Mouse (Mus musculus) layer of hippocampus, adult 11-12 months (tissue): Measurements from ENCODE around the gene Lima1.

ENCODE experiments used
- DNase-seq: peaks from one replicate; pipeline ENCODE4 v3.0.0; 2022; ENCODE audit warnings: low spot score

Gene Lima1

GRCm38 (mm10) chr15:99735631-99736030 is 139.6 kb downstream of the Lima1 start:
- DNase-seq, result peak; percentile 100

GRCm38 (mm10) chr15:99733186-99733585 is 142.1 kb downstream of the Lima1 start:
- DNase-seq, result no peak

- DNase-seq, result no peak
Measured at GRCm38 (mm10) chr15:99731678-99732077, 143.6 kb downstream of the Lima1 start.

GRCm38 (mm10) chr15:99731167-99731566 is 144.1 kb downstream of the Lima1 start:
- no peak for DNase-seq

GRCm38 (mm10) chr15:99729056-99729783 is 146.0 kb downstream of the Lima1 start:
- DNase-seq, result no peak
